Mouse (Mus musculus): ENCODE measurements around the gene Acsl1.

- no peak for TF ChIP-seq CTCF (IDR thresholded peaks at IDR 0.05 in 2 of 3, conservative IDR thresholded peaks at IDR 0.05 in 1 of 3; ENCODE audit: control insufficient read depth in 1 of 3, insufficient read depth in 1 of 3, low read depth in 2 of 3, low read length in 3 of 3, poor library complexity in 1 of 3, severe bottlenecking in 1 of 3)
- TF ChIP-seq GATA1 (IDR thresholded peaks at IDR 0.05; ENCODE audit: low read depth, low read length) = no peak
- TF ChIP-seq GABPA (IDR thresholded peaks at IDR 0.05; ENCODE audit: low read depth, low read length) = no peak
- no peak for TF ChIP-seq POLR2A (IDR thresholded peaks at IDR 0.05; ENCODE audit: control insufficient read depth in 1 of 2, insufficient read depth in 1 of 2, low read depth in 1 of 2, low read length in 2 of 2, poor library complexity in 1 of 2)
- TF ChIP-seq TCF12 (IDR thresholded peaks at IDR 0.05; ENCODE audit: low read depth, low read length) = no peak
- no peak for TF ChIP-seq USF1 (IDR thresholded peaks at IDR 0.05; ENCODE audit: low read depth, low read length)
- TF ChIP-seq ETS1 (IDR thresholded peaks at IDR 0.05; ENCODE audit: low read depth, low read length) = no peak
- no peak for TF ChIP-seq RAD21 (IDR thresholded peaks at IDR 0.05; ENCODE audit: low read depth, low read length)
- no peak for TF ChIP-seq EP300 (IDR thresholded peaks at IDR 0.05; ENCODE audit: low read depth in 1 of 2, low read length in 2 of 2)
- TF ChIP-seq KAT2A (conservative IDR thresholded peaks at IDR 0.05; ENCODE audit: low read depth, low read length) = no peak
- no peak for TF ChIP-seq HCFC1 (IDR thresholded peaks at IDR 0.05; ENCODE audit: low read depth, low read length)
- TF ChIP-seq CHD1 (IDR thresholded peaks at IDR 0.05; ENCODE audit: low read depth, low read length) = no peak
- TF ChIP-seq CHD2 (IDR thresholded peaks at IDR 0.05; ENCODE audit: low read length) = no peak
- no peak for TF ChIP-seq ZMIZ1 (IDR thresholded peaks at IDR 0.05; ENCODE audit: low read depth, low read length)
Observed at GRCm38 (mm10) chr8:46493495-46494170, 22.8 kb downstream of the Acsl1 start.
